Mouse (Mus musculus): ENCODE measurements around the gene Il1r1.
"Not testable (repeated sequence)": the region's sequence is repeated elsewhere in the genome, so short reads cannot be mapped to it uniquely, and the experiment has no call there.

Il1r1 gene

DNA sequence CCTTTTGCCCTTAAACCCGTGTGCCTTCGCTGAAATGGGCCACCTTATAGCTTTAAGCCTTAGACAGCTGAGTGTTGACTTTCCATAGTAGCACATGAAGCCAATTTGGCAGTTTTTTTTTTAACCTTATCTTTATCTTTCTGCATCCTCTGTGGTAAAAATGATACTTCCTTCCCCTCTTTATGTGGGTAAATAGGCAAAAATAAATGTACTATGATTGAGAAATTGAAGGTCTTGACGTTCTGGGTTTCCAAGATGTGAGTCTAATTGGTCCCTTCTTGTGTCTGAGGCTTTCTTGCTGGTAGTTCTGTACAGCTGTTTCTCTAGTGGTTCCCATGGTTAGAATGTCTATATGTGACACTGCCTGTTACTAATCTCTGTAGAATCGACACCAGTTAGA lies 46.2 kb downstream of the Il1r1 start:
- no peak for DNase-seq (ENCODE audit: low spot score)

- DNase-seq (ENCODE audit: low spot score), result no peak
These were observed 46.7 kb downstream of the Il1r1 start for GRCm38 (mm10) chr1:40271486-40272055.

DNA sequence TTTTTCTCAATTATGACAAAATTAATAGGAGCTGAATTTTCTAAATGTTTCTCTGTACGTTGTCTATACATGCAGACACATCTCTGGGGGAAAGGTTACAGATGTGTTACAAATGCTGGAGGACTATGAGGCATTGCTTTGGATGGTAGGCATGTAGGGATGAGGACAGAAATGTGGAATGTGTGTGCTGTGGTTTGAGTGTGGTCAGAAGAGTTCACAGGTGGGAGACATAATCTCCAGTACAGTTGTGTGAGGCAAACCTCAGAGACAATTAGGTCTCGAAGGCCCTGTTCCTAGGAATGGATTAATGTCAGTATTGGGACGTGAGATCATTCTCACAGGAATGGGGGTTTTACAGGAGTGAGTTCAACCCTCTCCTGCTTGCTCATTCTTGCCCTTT lies 47.3 kb downstream of the Il1r1 start:
- DNase-seq (ENCODE audit: low spot score), result no peak

DNA sequence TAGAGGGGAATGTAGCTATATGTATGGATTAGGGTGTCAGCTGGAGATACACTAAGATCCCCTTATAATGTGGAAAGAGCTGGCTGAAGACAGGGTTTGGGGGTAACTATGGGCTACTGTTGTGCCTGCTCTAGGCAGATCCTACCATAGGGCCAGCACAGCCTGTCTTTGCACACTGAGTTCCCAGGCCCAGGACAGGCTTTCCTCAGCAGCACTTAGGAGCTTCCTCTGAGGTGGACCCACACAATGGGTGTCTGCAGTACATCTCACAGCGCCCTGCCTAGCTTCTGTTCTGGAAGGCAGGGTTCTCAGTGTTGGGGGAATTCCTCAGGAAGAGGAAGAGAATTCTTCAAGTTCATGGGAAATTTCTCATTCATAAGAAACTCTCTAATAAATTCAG lies 48.6 kb downstream of the Il1r1 start:
- DNase-seq (ENCODE audit: low spot score), result no peak

- no peak for DNase-seq (ENCODE audit: low spot score)
These were observed 50.6 kb downstream of the Il1r1 start for GRCm38 (mm10) chr1:40275285-40276013.

DNA sequence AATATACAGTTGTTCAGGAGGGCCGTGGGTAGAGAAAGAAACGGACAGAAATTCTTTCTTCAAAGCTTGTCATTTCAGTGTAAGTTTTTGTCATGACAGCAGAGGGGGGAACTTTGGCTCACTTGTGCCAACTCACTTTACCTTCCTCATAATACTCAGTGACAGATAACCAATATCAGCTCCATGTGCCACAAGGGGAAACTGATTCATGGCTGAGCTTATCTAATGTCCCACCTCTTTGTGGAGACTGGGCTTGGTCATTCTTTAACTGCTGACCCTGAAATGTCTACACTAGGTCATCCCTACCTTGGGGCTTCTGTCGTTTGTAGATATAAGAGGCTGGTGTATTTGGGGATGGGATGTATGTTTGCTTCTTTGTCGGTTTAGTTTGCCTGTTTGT lies 53.1 kb downstream of the Il1r1 start:
- DNase-seq (ENCODE audit: low spot score), result no peak

DNA sequence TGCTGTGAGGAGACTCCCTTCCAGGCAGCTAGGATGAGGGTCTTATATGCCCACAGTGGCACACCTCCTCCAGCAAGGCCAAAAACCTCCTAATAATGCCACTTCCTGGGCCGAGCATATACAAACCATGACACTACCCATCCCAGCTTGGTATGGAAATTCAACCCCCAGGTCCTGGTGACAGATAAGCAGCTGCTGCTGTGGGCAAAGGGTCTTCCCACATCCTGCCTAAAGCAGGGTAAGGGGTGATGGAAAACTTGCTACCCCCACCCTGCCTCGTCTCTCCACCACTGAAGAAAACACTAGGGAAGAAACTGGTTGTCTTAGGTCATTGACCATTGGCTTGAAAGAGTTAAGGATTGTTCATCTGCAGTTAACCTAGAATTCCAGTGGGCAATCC lies 53.8 kb downstream of the Il1r1 start:
- no peak for DNase-seq (ENCODE audit: low spot score)

DNA sequence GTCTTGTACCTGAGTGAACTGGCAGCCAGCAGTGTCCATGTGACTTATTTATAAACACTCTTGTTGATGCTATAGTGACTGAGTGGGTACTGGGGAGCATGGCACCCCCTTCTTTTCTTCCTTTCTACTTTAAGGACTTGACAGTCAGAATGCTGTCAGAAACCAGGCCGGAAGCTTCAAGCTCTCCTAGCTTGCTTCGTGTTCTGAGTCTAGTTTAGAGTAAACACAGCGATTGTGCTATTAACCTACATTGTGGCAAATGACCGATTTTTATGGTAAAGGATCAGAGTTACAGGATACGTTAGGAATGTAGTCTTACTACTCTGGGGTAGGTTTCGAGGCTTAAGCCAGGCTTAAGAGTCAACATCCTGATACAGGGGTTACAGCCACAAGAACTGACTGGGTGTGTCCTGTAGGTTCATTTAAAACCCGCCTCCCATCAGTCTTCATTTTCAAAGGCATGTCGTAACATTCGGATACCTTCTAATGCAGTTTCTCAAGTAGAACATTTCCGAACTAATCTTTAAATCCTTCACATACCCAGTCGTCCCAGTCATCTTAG lies 54.4 kb downstream of the Il1r1 start:
- no peak for DNase-seq (ENCODE audit: low spot score)

DNA sequence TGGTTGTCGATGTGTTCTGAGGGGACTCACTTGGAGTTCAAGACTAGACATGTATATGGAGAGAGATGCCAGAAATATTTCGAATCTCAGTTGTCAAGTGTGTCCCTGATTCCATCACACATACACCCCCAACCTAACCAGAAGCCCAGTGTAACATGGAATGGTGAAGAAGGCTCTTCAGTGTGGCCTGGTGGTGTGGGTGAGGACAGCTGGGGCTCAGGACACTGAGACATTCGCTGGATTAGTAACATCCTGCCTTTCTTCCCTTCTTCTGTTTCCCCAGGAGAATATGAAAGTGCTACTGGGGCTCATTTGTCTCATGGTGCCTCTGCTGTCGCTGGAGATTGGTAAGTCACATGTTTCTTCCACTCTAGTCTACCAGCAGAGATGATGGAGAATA lies 57.1 kb downstream of the Il1r1 start:
- no peak for DNase-seq (ENCODE audit: low spot score)

DNA sequence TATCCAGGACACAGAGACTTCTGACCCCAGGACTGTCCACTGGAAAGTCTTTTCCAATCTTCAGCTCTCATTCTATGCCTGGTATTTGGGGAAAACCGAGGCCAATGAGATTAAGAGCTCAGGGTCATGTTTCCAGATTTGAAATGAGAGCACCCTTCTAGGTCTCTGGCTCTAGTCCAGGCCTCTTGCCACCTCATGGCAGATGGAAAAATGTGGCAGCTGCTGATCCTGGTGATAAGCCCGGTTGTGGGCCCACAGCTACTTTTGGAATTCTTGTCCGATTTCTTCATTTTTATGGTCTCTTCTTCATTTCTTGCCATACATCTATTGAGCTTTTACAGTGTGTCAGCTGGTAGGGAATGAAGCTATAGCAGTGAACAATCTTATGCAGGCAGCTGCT lies 57.5 kb downstream of the Il1r1 start:
- no peak for DNase-seq (ENCODE audit: low spot score)

- DNase-seq (ENCODE audit: low spot score), result no peak
These were observed 59.1 kb downstream of the Il1r1 start for GRCm38 (mm10) chr1:40283995-40284394.

DNA sequence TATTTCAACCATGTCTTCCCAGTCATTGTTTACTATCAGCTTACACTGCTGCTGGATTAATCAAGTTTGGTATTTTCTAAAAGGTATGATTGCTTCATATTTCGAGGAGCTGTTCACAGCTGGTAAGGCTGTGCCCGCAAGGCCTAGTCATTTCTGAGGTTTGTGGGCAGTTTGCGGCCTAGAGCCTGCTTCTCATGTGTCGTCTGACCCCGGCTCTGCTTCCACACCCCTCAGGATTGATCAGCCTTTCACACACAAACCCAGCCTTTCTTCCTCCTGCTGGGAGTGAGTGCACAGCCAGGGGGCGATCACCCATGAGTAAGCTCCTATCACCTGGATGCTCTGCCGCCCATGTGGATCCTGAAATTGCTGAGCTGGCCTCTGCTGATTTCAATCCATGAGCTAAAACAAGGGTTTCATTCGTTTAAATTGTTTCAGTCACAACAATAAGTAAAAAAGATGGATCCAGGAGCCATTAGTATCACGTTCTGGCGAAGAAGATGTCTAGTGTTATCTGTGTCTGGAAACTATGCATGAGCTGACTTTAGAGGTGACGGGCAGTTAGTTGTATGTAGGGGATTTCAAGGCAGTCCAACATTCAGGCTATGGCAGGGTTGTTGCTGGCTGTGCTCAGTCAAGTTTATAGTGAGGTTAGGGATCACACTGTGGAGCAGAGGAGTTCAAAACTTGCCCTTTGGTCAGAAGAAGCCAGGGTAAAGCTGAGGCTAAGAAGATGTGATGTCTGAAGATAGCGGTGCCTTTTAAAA lies 65.8 kb downstream of the Il1r1 start:
- no peak for DNase-seq (ENCODE audit: low spot score)

GRCm38 (mm10) chr1:40292231-40292630 lies 67.4 kb downstream of the Il1r1 start:
- DNase-seq (ENCODE audit: low spot score), result no peak

GRCm38 (mm10) chr1:40293891-40294290 lies 69.0 kb downstream of the Il1r1 start:
- no peak for DNase-seq (ENCODE audit: low spot score)

GRCm38 (mm10) chr1:40294824-40295223 lies 69.9 kb downstream of the Il1r1 start:
- no peak for DNase-seq (ENCODE audit: low spot score)

- DNase-seq (ENCODE audit: low spot score), result no peak
These were observed 73.2 kb downstream of the Il1r1 start for GRCm38 (mm10) chr1:40298053-40298452.

DNA sequence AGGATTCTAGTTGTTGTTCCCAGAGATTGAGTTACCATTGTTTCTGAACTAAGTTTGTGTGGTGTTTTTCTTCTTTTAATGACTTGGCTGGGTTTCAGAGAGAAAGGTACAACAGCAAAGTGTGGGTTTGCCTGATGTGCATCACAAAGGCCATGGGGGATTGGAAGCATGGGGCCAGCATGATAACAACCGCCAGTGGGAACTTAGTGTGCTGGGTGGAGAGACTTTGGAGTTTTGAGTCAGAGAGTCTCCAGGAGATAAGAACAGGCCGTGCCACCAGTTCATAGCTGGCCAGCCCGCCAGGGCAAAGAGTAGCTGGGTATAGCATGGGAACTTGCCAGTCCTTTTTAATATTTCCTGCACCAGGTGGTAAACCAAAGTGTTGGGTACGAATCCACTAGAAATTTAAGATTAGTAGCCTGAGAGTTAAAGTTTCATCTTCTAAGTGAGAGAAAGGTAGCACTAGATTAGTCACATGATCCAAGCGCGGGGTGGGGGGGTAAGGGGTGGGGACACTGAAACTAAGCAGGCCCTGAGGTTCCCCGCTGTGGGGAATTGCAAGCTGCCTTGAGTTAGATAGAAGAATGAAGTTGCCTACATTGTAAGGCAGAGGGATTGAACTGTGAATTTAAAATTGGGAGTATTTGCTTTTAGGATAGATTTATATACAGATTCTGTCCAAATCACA lies 78.4 kb downstream of the Il1r1 start:
- DNase-seq (ENCODE audit: low spot score), result no peak

- not testable (repeated sequence) for DNase-seq (ENCODE audit: low spot score)
These were observed 79.4 kb downstream of the Il1r1 start for GRCm38 (mm10) chr1:40304321-40304720.

GRCm38 (mm10) chr1:40306111-40306510 lies 81.2 kb downstream of the Il1r1 start:
- no peak for DNase-seq (ENCODE audit: low spot score)

DNA sequence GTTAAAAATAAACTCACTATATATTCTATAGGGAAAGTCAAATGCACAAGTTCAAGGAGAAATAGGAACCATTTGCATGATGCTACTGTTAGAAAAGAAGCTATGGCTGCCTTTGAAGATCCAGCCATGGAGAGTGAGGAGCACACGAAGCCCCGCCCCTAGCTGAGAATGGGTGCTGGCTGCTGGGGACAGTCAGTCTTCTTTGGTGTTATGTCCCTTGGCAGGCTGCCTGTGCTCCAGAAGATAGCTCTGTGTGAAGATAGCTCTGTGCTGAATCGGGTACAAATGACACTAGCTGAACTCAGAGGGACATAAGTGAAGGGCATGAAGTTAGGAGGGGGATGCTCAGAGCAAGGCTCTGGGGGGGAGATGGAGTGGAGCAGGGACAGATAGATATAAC lies 86.2 kb downstream of the Il1r1 start:
- no peak for DNase-seq (ENCODE audit: low spot score)

DNA sequence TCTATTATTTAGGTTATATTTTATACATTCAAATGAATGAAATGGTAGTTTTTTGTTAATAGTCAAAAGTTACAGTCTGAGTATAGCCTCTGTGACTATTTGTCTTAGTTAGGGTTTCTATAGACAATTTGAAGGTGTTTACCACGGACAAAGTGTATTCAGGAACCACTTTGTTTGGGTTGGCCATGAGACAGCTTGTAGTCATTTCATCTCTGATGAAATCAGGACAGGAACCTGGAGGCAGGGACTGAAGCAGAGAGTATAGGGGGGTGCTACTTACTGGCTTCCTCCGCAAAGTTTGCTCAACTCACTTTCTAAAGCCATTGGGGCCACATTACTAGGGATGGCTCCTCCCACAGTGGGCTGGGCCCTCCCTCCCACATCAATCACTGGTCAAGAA lies 86.7 kb downstream of the Il1r1 start:
- DNase-seq (ENCODE audit: low spot score), result no peak

DNA sequence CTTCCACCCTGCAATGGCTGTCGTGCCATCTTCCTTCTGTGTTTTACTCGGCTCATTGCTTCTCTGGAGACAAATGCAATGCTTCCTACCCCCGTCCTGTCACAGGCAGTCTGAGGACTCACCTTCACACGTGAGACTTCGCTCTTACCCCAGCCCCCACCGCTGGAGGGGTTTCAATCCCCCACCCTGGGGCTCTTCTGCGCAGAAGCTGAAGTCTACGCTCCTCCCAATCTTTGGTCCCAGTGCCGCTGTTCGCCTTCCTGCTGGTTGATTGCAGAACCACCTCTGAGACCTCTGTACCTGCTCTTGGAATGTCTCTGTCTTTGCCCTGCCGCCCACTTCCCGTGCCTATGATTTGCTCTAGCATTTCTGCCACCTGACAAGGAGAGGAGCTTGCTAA lies 89.1 kb downstream of the Il1r1 start:
- no peak for DNase-seq (ENCODE audit: low spot score)

Data from urinary bladder, postnatal 14 days (tissue).